Mouse (Mus musculus) embryonic fibroblast, embryonic 13.5 days (primary cell): ENCODE results near the gene Cdt1. TPM values are rescaled to one million over a fixed set of nuclear protein-coding genes. Genes with fewer than 3 reads are reported as not detected.
A peak's percentile ranks its signal among the peaks of the same experiment; 100 is the strongest.
"Not testable (repeated sequence)": the region's sequence is repeated elsewhere in the genome, so short reads cannot be mapped to it uniquely, and the experiment has no call there.

Experiments
- H3K27ac ChIP-seq: 2 replicates; pipeline ENCODE4 v1.5.1; 2012; ENCODE audit warnings: low read length, control low read depth, inconsistent platforms; ENCODE audit not compliant: insufficient read depth
- H3K4me1 ChIP-seq: 2 replicates; pipeline ENCODE4 v1.6.1; 2011; ENCODE audit warnings: low read length; ENCODE audit not compliant: control insufficient read depth, insufficient read depth
- H3K4me3 ChIP-seq: 2 replicates; pipeline ENCODE4 v1.5.1; 2011; ENCODE audit warnings: mild to moderate bottlenecking, control low read depth, low read length; ENCODE audit not compliant: insufficient read depth
- CTCF ChIP-seq: IDR thresholded peaks from 2 replicates; pipeline ENCODE4 v1.5.1; 2011; ENCODE audit warnings: mild to moderate bottlenecking, control low read depth, low read length, moderate library complexity, borderline replicate concordance; ENCODE audit not compliant: insufficient read depth
- POLR2A ChIP-seq: IDR thresholded peaks from 2 replicates; pipeline ENCODE4 v1.6.1; 2011; ENCODE audit warnings: low read depth, mild to moderate bottlenecking, control low read depth, low read length, moderate library complexity
- polyA plus RNA-seq: library from polyadenylated mRNA; stranded (reverse); fragments of >200 nt; gene quantifications from 2 replicates; pipeline ENCODE4 v1.2.4, GENCODE M21; 2011; ENCODE audit warnings: low read depth; ENCODE audit not compliant: missing spikeins, insufficient read length

Gene Cdt1
- polyA plus RNA-seq, 1 experiment = 15.9 TPM

DNA sequence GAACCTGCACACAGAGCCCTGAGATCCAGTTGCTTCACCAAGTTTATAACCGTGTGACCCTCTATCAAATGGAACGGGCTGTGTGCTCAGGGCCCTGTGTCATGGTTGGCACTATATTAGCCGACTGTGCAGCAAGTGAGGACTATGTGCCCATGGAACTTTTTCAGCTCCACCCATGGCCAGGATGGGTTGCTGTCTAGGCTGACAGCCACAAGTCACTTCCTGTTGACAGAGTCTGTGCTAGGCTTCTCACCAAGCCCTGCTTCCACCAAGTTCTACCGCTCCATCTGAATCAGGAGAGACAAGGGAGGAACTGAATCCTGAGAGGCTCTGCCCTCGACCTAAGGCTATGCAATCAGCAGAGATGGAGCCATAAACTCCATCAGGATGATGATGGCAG lies 6.6 kb upstream of the Cdt1 start:
- H3K27ac ChIP-seq = no peak overlapping the region
- TF ChIP-seq CTCF = no peak
- TF ChIP-seq POLR2A = no peak
- peaks cover 12% of the 10 kb centered on the region for H3K4me1 ChIP-seq
- H3K4me3 ChIP-seq = no peak overlapping the region

DNA sequence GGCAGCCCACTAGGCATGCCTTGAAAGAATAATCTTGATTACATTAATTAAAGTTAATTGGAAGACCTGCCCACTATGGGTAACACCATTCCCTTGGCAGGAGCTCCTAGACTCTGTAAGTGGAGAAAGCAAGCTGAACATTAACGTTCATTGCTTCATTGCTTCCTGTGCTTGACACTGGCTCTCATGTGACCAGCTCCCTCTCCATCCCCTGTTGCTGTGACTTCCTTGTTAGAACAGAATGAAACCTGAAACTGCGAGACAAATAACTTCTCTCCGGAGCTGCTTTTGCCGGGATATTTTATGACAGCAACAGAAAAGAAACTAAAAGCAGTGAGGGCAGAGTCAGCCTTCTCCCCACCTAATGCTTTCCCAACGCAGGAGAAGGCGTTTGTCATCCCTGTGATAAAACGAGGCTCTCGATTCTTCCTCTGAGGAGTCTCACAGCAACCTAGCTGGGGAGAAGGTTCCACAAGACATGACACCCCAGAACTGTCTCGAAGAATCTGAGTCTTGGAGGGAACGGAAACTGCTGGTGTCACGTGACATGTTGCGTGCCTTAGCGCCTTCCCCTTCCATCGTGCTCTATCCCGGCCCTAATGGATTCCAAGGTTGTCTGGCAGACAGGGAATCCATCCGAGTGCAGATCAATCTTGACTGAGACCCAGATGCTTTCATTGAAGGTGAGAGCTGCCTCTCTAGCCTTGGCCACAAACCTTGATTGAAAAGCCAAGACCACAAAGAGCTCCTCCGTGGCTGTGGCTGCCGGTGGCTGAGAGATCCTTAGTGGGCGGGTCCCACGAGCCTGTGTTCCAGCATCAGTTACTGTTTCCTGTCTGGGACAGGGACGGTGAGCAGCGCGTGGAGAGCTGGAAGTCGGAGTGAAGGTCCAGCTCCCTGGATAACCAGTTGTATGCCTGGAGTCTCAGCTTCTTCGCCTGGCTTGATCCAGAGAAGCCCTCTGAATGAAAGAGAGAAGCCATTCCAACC lies 3.2 kb upstream of the Cdt1 start:
- no peak overlapping the region for H3K4me3 ChIP-seq
- H3K27ac ChIP-seq = no peak overlapping the region
- H3K4me1 ChIP-seq = peaks cover 6% of the 10 kb centered on the region; the same call in 1 of the 2 replicates
- TF ChIP-seq CTCF (no peak), POLR2A (no peak)

DNA sequence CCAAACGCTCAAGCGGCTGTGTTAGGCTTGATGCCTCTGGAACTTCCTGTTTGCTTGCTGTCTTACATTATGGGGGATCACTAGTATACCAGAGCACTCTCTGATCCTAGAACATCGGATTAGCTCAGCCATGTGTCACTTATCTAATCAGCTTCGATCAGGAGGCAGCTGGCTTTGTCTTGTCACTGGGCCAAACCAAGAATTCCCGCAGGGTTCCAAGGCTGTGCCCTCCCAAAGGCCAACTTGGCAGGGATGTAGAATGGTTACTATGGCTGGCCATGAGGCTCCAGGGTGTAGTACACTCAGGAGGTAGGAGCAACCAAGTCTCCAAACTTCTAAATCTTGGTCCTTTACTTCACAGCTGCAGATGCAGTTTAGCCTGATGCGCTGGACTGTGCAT lies 1.0 kb upstream of the Cdt1 start:
- H3K27ac ChIP-seq = peak overlapping the region; percentile 97

DNA sequence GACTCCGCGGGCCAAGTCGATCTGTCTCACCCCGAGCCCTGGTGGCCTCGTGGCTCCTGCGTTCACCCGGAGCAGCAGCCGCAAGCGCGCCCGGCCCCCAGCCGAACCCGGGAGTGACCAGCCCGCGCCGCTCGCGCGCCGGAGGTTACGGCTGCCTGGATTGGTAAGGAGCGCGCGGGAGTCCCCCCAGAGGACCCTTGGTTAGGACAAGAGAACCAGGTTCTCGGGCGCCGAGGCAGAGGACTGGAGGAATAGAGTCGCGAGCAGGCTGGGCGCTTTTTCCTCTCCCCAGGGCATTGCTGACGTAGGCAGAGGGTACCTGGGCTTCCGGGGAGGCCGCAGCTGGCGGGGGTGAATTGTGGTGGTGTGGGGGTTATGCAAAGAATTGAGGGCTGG lies 292 bp downstream of the Cdt1 start:
- peak overlapping the region; percentile 73 for H3K27ac ChIP-seq
- peak overlapping the region; percentile 72 for H3K4me3 ChIP-seq
- H3K4me1 ChIP-seq = peaks cover 6% of the 10 kb centered on the region; the same call in 1 of the 2 replicates
- TF ChIP-seq CTCF = no peak
- no peak for TF ChIP-seq POLR2A

More for the DNA sequence above, 1.0 kb upstream of the Cdt1 start:
- Histone ChIP-seq H3K4me1 (peaks cover 6% of the 10 kb centered on the region; the same call in 1 of the 2 replicates), H3K4me3 (peak overlapping the region; percentile 42)
- TF ChIP-seq POLR2A (no peak), CTCF (no peak)

DNA sequence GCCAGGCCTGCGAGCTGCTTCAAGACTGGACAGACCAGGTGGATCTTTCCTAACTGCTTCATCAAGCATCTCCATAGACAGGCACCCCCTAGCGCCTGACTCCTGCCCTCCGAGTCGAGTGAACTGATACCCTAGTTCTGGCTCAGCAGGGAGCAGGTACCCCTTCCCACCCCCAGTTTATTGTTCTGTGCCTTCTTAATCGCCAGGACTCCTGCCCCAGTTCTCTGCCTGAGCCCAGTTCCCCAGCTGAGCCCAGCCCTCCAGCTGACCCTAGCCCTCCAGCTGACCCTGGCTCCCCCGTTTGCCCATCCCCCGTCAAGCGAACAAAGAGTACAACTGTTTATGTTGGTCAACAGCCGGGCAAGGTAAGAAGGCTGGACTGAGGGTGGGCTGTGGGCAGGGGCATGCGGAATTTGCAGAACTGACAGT lies 1.1 kb downstream of the Cdt1 start:
- Histone ChIP-seq H3K27ac (no peak overlapping the region), H3K4me1 (peaks cover 6% of the 10 kb centered on the region; the same call in 1 of the 2 replicates), H3K4me3 (peak overlapping the region; percentile 72)
- TF ChIP-seq CTCF (peak; percentile 18; the same call in 1 of the 2 replicates), POLR2A (no peak)

DNA sequence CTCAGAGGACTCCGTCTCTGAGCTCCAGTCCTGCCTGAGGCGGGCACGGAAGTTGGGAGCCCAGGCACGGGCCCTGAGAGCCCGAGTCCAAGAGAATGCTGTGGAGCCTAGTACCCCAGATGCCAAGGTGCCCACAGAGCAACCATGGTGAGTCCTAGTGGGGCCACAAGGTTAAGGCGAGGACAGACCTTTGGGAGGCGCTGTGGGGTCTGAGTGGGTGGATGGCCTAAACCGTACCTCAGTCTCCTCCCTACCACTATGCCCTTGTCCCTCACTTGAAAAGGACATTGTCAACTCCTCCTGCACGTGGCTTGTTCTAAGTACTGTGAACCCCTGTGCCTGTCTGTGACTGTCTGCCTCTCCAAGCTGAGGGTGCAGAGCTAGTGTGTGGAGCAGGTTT lies 1.5 kb downstream of the Cdt1 start:
- Histone ChIP-seq H3K27ac (no peak overlapping the region), H3K4me1 (peaks cover 6% of the 10 kb centered on the region; the same call in 1 of the 2 replicates), H3K4me3 (peak overlapping the region; percentile 72)
- TF ChIP-seq CTCF (no peak), POLR2A (no peak)

DNA sequence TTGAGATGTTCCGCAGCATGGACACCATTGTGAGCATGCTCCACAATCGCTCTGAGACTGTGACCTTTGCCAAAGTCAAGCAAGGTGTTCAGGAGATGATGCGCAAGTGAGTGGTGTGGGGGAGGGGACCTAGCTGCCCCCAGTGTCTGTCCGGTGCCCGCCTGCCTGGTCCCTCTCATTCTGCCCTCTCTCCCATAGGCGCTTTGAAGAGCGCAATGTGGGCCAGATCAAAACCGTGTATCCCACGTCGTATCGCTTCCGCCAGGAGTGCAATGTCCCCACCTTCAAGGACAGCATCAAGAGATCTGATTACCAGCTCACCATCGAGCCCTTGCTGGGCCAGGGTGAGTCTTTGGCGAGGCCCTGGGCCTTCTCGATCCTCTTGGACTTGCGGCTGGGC lies 2.2 kb downstream of the Cdt1 start:
- Histone ChIP-seq H3K27ac (no peak overlapping the region), H3K4me1 (peaks cover 8% of the 10 kb centered on the region; the same call in 1 of the 2 replicates), H3K4me3 (no peak overlapping the region)
- no peak for TF ChIP-seq POLR2A
- no peak for TF ChIP-seq CTCF

DNA sequence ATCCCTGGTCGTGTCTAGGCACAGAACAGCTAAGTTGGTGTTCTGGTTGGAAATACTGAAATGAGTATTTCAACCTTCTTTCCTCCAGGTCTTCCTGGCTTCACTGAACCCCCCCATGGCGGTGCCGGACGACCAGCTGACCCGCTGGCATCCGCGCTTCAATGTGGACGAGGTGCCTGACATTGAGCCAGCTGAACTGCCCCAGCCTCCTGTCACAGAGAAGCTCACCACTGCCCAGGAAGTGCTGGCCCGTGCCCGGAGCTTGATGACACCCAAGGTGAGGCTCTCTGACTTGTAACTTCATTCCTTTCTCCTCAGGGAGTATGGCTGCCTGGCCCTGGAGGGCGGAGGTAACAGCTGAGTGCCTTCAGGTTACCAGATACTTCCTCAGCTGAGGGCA lies 3.3 kb downstream of the Cdt1 start:
- TF ChIP-seq CTCF = no peak
- no peak for TF ChIP-seq POLR2A
- Histone ChIP-seq H3K4me3 (no peak overlapping the region), H3K27ac (no peak overlapping the region), H3K4me1 (peaks cover 14% of the 10 kb centered on the region; the same call in 1 of the 2 replicates)

DNA sequence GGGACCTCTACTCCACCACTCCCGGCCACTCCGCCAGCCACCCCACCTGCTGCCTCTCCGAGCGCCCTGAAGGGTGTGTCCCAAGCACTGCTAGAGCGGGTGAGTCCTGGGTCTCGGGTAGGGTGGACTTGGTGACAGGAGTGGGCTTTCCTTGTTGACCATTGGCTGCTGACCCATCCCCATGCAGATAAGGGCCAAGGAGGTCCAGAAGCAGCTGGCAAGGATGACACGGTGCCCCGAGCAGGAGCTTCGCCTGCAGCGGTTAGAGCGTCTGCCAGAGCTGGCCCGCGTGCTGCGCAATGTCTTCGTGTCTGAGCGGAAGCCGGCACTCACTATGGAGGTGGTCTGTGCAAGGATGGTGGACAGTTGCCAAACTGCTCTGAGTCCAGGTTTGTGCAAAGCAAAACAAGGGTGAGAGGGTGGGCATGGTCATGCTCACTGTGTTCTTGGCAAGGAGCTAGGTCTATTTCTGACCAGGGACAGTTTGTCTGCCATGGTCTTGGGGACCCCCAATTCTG lies 4.0 kb downstream of the Cdt1 start:
- Histone ChIP-seq H3K4me3 (no peak overlapping the region), H3K27ac (no peak overlapping the region), H3K4me1 (peaks cover 9% of the 10 kb centered on the region; the same call in 1 of the 2 replicates)
- TF ChIP-seq POLR2A = no peak
- TF ChIP-seq CTCF = no peak

DNA sequence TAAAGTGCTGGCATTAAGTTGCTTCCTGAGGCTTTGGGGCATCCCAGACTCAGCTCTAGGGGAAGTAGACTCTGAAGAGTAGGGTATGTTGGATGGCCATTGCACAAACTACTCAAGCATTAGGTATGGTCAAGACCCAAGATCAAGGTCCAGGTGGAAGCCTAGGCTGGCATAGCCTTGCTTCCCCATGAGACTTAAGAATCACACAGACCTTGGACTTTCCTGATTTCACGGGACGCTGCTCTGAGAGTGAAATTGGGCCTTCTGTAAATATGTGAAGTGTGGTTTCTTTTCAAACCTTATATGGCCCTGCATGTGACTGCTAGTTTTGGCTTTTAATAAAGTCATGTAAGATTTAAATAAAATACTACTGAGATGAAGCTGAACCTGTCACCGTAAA lies 4.9 kb downstream of the Cdt1 start:
- Histone ChIP-seq H3K27ac (no peak overlapping the region), H3K4me3 (no peak overlapping the region), H3K4me1 (peaks cover 8% of the 10 kb centered on the region; the same call in 1 of the 2 replicates)
- TF ChIP-seq POLR2A = no peak
- no peak for TF ChIP-seq CTCF

DNA sequence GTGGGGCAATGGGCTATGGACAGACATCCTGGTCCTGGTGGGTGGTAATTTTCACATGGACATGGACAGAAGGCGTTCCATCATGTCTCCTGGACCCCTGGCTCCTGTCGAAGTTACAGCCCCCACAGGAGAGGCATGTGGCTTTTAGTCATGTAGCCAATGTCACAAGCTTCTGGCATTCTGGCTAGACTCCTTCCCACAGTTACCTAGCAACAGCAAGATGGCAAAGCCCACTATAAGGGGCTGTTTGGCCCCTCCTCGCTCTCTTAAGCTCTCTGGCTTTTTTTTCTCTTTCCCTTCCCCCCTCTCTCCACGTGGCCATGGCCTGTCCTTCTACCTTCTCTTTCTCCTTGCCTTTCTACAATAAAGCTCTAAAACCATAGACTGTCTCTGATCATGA lies 5.4 kb downstream of the Cdt1 start:
- not testable (repeated sequence) for H3K27ac ChIP-seq, H3K4me3 ChIP-seq, H3K4me1 ChIP-seq
